Mouse (Mus musculus) erythroblast, adult 5-6 weeks (primary cell): ENCODE measurements around the gene Pax2. TPM values are rescaled to one million over a fixed set of nuclear protein-coding genes. Genes with fewer than 3 reads are reported as not detected.

Source experiments
- ATAC-seq: replicated peaks from 2 replicates; pipeline ENCODE4 v1.8.0; 2016; ENCODE audit warnings: moderate number of reproducible peaks, mild to moderate bottlenecking, moderate TSS enrichment, inconsistent platforms; ENCODE audit not compliant: poor library complexity, low FRiP score, severe bottlenecking
- total RNA-seq, 2 experiments: library from RNA; stranded (forward) in 1 of 2; stranded (reverse) in 1 of 2; fragments of 150-400 nt in 1 of 2; fragments of 200-764, 138-1000 nt in 1 of 2; gene quantifications; 2 replicates each; pipeline versions ENCODE4 v1.2.3 to v1.2.4; 2015 to 2017; ENCODE audit warnings: low replicate concordance in 2 of 2

Pax2 gene
- not detected in 2 replicates for total RNA-seq (2015; ENCODE audit: low replicate concordance)
- total RNA-seq (2017; ENCODE audit: low replicate concordance) = not detected in 2 replicates

- ATAC-seq = no peak
Observed at GRCm38 (mm10) chr19:44755693-44756420, at the start of gene Pax2. Gene Pax2, plus strand, starts transcription at chr19:44756045.

GRCm38 (mm10) chr19:44708885-44709284 lies 47.0 kb upstream of the Pax2 start:
- ATAC-seq = no peak

- ATAC-seq = no peak
Observed at GRCm38 (mm10) chr19:44716731-44717600, 38.9 kb upstream of the Pax2 start.

GRCm38 (mm10) chr19:44719292-44720193 lies 36.3 kb upstream of the Pax2 start:
- no peak for ATAC-seq

GRCm38 (mm10) chr19:44720194-44720521 lies 35.7 kb upstream of the Pax2 start:
- no peak for ATAC-seq

- no peak for ATAC-seq
Observed at GRCm38 (mm10) chr19:44723611-44724440, 32.0 kb upstream of the Pax2 start.

GRCm38 (mm10) chr19:44725951-44726791 lies 29.7 kb upstream of the Pax2 start:
- no peak for ATAC-seq

- ATAC-seq = no peak
Observed at GRCm38 (mm10) chr19:44734116-44734515, 21.7 kb upstream of the Pax2 start.

GRCm38 (mm10) chr19:44734682-44735081 lies 21.2 kb upstream of the Pax2 start:
- ATAC-seq = no peak

- ATAC-seq = no peak
Observed at GRCm38 (mm10) chr19:44740300-44740699, 15.5 kb upstream of the Pax2 start.

GRCm38 (mm10) chr19:44741091-44741763 lies 14.6 kb upstream of the Pax2 start:
- ATAC-seq = no peak

GRCm38 (mm10) chr19:44741764-44742127 lies 14.1 kb upstream of the Pax2 start:
- ATAC-seq = no peak

GRCm38 (mm10) chr19:44742131-44743020 lies 13.5 kb upstream of the Pax2 start:
- no peak for ATAC-seq

GRCm38 (mm10) chr19:44743021-44743415 lies 12.8 kb upstream of the Pax2 start:
- ATAC-seq = no peak

- ATAC-seq = no peak
Observed at GRCm38 (mm10) chr19:44743961-44744520, 11.8 kb upstream of the Pax2 start.

- ATAC-seq = no peak
Observed at GRCm38 (mm10) chr19:44745741-44746140, 10.1 kb upstream of the Pax2 start.
